Mouse (Mus musculus): ENCODE data around the gene Bcs1l. TPM values are rescaled to one million over a fixed set of nuclear protein-coding genes. Genes with fewer than 3 reads are reported as not detected.

The Bcs1l gene
- total RNA-seq (2021): 10 to 100 TPM; 22.5 to 24.7 TPM

DNA sequence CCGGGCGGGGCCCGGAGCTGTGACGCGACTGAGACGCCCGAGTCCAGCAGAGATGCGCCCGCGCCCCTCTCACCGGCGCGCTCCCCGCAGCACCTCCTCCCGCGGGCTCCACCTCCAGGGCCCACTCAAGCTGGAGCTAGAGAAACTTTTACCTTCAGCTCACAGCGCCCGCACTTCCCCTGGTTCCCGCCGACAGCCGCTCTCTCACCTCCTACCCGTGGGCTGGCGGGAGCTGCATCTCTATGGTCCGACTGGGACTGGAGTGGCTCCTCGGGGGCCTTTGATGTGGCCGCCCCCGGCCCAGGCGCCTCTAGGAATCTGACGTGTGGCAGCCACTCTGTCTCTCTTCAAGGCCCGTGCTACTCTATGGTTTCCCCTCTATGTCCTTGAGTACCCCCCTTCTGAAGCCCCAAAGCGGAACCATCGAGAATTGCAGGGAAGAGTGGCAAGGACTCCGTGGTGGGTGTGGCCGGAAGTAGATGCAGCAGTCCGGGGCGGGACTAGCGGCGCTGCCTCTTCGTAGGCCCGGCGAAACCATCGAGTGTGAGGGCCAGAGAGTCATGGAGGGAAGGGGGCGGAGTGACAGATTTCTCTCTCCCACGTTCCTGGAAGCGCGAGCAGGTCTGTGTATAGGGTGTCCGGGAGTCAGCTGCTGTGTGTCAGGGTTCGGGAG lies at the start of gene Bcs1l, which contains the start of gene Zfp142:
Bcs1l (plus strand) TSS at position 517 of the 673 bp plus-strand sequence.
Zfp142 (minus strand) TSS at position 474 of the 673 bp plus-strand sequence.
- intact Hi-C loops (cut with DNase I): loop anchor here (1.0 to 10.0 kb wide), 4 partner anchors 13 to 303 kb away; partner anchors contain the start of genes Aamp, Cnot9, Pnkd and Rnf25
- DNase-seq (ENCODE audit: low spot score in 2 of 2): peak; percentile 98

DNA sequence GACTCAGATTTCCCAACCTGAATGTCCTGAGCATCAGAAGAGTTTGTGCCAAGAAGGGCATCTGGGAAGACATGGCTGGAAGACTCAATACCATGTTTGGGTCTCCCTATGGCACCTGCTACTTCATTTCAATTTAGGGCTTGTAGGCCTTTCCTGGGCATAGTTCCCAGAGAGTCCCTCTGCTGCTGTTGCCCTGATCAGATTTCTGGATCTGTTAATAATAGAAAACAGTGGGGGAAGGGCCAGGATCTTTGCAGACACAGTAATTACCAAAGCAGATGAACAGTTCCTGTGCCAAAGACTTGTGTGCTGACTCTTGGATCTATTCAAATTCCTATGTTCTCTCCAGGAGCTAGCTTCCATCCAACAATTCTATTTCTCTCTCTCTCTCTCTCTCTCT lies 49.4 kb upstream of the Bcs1l start:
- intact Hi-C loops (cut with DNase I): no loop called here
- DNase-seq (ENCODE audit: low spot score in 2 of 2): no peak

DNA sequence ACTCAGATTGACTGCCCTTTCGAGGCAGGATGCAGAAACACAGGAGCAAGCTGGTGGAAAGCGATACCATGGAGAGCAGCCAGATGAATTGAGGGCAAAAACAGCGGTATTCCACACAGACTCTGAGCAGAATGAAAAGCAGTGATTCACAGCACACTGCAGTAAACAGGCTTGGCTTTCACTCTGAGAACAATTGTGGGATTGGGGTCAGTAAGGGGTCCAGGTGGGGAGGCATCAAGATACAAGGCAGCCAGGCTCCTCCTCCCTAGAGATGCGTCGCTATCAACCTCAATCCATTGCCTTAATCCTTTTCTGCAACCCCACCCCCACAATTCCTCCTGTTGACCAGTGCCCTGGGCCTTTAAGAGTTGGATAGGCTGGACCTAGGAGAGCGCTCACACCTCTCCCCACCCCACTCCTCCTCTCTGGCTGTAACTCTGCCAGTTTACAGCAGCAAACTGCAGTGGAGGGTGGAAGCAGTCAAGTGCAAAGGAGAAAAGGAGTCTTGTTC lies 45.6 kb upstream of the Bcs1l start, which contains the start of gene Plcd4:
Plcd4 (plus strand) TSS at position 438 of the 511 bp plus-strand sequence.
- intact Hi-C loops (cut with DNase I): no loop called here
- DNase-seq (ENCODE audit: low spot score in 2 of 2): peak; percentile 17 to 19

DNA sequence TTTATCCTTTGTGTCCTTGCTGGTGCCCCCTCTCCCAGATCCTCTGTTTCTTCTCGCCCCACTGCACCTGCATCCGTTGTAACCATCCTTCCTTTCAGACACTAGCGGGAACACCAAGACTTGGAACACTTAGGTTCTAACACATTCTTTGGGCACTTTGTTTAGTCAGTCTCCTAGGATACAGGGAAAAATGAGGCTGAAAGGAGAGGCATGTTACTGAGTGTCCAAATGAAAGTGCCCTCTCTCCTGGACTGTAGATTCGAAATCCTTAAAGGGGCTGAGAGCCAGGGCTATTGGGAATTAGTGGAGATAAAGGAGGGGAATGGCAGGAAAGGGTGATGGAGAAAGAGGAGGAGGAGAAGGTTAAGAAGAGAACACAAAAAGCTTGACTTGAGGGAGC lies 43.9 kb upstream of the Bcs1l start, which contains the start of gene Usp37:
Usp37 (minus strand) TSS at position 101 of the 400 bp plus-strand sequence.
- DNase-seq (ENCODE audit: low spot score in 2 of 2): no peak
- intact Hi-C loops (cut with DNase I): no loop called here

DNA sequence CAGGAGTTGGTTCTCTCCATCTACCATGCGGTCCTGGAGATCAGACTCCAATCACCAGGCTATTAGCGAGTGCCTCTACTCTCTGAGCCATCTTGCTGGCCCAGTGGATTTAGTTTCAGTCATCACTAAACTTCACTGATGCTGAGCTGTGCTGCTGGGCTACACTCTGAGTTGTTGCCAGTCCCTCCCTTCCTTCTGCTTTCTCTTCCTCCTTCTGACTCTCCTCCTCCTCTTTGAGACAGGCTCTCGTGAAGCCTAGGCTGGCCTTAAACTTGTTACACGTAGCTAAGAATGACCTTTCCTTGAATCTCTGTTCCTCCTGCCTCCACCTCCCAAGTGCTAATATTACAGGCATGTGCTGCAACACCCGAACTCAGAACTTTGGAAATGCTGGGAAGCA lies 29.0 kb upstream of the Bcs1l start:
- no peak for DNase-seq (ENCODE audit: low spot score in 2 of 2)

DNA sequence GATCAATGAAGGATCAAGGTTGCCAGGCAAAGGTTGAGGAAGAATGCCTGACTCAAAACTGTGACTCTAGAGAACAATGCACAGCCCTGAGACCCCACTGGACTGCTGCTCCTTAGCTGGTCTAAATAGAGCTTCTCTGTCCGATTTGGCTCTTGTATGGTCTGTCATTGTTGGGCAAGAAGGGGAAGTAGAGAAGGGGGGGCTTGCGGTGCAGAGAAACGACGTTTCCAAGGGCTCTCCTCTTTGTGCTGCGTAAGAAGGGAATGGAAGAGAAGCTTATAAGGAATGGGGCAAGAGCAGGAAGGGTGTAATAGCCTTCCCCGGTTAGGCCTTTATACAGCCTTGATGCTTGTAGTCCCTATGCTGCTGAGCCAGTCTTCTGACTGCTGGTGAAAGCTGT lies 22.3 kb upstream of the Bcs1l start:
- intact Hi-C loops (cut with DNase I): no loop called here
- no peak for DNase-seq (ENCODE audit: low spot score in 2 of 2)

More for the DNA sequence above, 29.0 kb upstream of the Bcs1l start:
- intact Hi-C loops (cut with DNase I): no loop called here

DNA sequence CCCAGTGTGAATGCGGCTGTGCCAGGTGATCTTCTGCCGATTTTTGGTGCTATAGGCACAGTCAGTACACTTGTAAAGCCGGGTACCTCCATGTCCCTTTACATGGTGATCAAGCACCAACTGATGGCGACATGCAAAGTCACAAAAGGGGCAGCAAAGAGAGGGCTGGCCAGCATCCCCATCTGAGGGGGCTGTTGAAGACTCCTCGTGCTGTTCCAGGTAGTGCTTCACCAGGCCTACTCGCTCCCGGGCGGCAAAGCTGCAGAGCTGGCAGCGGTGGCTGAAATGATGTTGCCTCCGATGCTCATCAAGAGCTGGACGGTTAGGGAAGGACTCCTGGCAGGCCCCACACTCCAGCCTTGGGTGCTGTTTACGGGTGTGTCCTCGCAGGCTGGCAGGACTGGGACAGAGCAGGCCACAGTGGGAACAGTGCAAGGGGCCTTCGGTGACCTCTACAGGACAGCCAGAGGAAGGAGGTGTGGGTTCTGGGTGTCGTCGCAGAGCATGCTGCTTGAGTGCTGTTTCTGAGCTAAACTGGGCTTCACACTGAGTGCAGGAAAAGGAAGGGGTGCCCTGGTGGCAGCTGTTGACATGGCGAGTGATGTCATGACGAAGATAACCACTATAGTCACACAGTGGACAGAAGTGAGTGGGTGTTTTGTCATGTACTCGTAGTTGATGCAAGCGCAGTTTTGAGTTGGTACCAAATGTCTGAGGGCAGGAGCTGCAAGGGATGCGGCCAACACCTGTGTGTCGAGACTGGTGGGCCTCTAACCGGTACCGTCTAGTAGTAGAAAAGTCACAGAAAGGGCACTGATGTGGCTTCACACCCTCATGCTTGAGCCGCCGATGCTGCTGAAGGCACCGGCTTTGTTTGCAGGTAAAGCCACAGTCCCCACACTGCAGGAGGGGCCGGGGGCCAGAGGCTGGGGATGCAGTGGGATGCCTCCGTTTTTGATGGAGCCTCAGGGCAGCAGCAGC lies 18.1 kb upstream of the Bcs1l start:
- no peak for DNase-seq (ENCODE audit: low spot score in 2 of 2)
- intact Hi-C loops (cut with DNase I): no loop called here

DNA sequence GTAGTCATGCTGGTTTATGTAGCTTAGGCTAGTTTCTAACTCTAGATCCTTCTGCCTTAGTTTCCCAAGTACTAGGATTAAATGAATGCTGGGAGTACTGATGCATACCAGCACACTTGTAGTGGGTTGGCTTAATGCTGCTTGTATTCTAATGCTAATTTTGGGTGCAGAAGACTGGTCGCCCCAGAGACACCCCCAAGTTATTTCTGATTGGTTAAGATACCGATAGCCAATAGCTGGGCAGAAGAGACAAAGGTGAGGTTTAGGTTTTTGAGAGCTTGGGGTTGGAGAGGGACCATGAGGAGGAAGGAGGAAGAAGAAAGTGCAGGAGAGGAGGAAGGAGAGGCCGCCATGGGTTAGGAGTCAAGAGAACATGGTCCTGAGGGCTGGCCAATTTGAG lies 5.5 kb upstream of the Bcs1l start:
- DNase-seq (ENCODE audit: low spot score in 2 of 2): no peak
- intact Hi-C loops (cut with DNase I): loop anchor here (10.0 kb wide), 2 partner anchors 82 to 298 kb away; partner anchors contain the start of genes Aamp, Pnkd and Ttll4

DNA sequence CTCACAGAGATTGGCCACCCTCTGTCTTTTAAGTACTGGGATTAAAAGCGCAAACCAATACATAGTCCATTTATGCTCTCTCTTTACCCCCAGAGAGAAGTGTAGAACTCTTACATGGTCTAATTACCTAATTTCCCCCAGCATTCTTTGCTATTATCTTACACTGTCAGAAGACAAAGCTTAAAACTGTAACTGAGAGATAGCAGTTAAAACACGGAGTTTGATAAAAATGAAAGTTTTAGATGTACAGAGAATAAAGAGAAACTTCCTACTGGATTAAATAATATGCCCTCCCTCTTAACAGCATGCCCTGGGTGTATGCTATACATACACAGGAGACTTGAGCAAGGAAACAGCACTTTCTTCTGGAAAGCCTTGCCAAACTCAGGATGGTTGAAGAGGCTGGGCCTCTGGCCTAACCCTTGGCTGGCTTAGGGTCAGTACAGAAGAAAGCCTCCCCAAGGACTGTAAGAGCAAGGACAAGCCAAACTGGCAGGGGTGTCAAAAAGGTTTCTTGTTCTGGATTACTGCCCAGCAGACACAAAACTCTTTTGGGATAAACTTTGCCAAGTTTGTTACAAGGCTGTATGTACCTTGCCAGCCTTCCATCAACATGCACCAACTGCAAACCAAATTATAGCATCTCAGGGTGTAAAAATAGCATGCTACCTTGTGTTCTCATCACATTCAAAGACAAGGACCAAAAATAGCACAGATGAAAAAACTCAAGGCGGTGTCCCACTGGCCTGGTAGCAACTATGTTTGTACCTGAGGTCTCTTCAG lies 3.3 kb upstream of the Bcs1l start:
- intact Hi-C loops (cut with DNase I): loop anchor here (5.0 to 10.0 kb wide), 3 partner anchors 78 to 300 kb away; partner anchors contain the start of genes Aamp, Cnot9, Pnkd and Ttll4

DNA sequence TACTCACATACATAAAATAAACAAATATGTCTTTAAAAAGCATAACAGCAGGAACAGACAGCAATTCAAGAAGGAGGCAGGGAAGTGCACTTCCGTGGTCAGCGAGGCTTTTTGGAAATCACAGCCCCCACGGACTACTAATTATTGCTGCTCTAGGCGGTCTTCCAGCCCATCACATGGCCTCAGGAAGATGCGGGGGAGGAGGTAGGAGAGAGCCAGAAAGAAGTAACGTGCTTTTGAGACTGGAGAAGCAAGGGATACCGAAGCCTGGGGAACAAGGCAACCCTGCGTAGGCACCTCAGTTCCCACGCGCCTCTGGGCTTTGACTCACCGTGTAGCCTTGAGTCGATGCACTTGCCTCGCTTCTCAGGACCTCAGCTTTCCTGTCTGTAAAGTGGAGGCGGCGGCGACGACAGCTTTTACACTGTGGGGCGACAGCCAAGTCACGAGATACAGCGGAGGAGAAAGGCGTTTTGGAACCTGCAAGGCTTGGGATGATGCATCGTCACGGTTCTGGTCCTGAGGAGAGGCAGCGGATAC lies 786 bp upstream of the Bcs1l start:
- intact Hi-C loops (cut with DNase I): loop anchor here (5.0 to 10.0 kb wide), 3 partner anchors 77 to 303 kb away; partner anchors contain the start of genes Aamp, Cnot9, Pnkd and Ttll4
- no peak for DNase-seq (ENCODE audit: low spot score in 2 of 2)

More for the DNA sequence above, 3.3 kb upstream of the Bcs1l start:
- DNase-seq (ENCODE audit: low spot score in 2 of 2): no peak

DNA sequence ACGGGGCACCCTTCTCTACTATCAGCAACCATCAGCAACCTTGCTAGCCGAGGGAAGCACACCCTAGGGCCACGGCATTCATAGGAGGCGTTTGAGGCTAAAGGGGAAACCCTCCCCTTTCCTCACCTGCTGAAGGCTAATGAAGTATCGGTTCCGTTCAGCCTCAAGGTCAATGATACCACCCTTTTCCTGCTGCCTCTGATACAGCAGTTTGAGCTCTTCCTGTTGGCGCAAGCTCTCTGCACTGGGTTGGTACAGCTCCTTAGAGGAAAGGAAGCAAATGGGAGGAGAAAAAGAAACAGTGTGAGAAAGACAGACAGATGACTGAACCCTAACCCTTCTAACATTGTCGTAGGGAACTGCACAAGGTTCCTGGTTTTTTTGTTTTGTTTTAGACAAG lies 6.3 kb downstream of the Bcs1l start:
- intact Hi-C loops (cut with DNase I): no loop called here
- no peak for DNase-seq (ENCODE audit: low spot score in 2 of 2)

DNA sequence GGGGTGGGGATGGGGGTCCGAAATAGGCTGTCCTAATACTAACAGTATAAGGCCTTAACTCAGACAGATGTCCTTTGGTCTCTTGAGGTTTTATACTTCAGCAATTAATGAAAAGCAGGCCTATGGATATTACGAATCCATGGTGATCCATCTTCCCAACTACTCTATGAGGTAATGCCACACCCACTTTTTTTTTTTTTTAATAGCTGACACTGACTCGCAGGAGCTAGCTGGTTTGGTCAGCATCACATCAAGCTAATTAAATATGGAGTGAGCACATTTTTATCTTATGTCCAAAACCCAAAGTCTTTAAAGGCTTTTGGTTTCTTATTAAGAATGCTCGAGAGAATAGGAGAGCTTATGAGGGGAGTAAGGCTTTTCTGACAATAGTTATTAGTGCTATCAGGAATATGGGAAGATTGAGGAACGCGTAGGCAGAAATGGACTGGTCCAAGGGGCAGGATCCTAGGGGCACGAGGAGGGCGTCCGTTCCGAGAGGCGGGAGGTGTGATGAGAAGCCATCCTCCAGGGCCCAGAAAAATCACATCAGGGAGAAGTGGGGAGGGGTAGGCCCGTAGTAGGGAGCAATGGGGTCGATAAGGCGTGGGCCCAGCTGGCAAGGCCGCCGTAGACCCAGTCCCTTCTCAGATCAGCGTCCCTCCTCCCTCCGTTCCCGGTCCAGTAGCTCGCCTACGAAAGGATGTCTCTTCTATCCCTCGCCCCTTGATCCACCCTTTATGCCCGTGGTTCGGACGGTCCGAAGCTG lies 12.6 kb downstream of the Bcs1l start:
- no peak for DNase-seq (ENCODE audit: low spot score in 2 of 2)
- intact Hi-C loops (cut with DNase I): loop anchor here (1.0 kb wide), 1 partner anchor 12 kb away; the partner anchor contains the start of genes Bcs1l and Zfp142

DNA sequence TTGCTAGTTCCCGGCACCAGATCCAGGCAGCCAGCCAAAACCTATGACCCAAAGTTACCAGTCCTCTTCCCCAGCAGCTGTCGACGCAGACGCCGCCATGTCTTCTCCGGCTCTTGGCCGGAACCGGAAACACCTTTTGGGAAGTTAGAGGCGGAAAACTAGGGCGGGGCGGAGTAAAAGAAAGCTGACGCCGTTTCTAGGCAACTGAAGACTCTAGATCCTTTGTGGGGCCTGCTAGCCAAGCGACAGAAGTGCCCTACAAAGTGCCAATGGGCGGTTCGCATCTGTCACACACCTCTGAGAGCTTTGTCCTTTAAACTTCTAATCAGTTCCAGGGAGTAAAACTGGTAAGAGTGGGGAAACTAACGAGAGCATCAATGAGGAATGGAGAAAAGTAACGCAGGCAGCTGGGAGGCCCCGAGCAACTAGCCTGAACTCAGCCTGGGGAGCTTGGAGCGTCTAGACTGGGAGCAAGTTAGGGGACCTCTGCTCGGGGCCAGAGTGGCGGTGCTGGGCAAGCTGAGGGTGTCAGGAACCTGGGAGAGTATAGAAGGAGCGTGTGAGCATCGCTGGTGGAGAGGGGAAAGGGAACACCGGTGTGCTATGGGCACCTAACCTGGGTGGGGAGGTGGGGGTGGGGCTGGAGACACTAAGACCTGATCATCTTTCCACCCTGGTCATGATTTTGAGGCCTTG lies 13.3 kb downstream of the Bcs1l start, which contains the start of the genes Rnf25 and Stk36:
Rnf25 (minus strand) TSS at position 131 of the 696 bp plus-strand sequence.
Stk36 (plus strand) TSS at position 179 of the 696 bp plus-strand sequence.
- intact Hi-C loops (cut with DNase I): loop anchor here (1.0 kb wide), 1 partner anchor 13 kb away; the partner anchor contains the start of genes Bcs1l and Zfp142

DNA sequence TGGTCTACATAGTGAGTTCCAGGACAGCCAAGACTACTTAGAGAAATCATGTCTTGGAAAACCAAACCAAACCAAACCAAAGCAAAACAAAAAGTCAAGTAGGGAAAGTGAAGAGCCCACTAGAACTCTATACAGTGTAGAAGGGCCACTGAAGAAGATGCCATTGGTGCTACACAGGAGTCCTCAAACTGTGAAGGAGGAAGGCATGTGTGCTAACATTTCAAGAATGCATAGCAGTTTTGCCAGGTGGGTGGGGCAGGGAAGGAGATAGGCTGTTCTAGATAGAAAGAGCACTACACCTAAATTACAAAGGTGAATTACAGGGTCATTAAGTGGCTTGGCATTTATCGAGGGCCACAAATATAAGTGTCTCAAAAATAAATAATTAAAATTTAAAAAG lies 36.1 kb downstream of the Bcs1l start:
- intact Hi-C loops (cut with DNase I): no loop called here
- DNase-seq (ENCODE audit: low spot score in 2 of 2): no peak

More for the DNA sequence above, 13.3 kb downstream of the Bcs1l start, which contains the start of the genes Rnf25 and Stk36:
- DNase-seq (ENCODE audit: low spot score in 2 of 2): peak; percentile 86

DNA sequence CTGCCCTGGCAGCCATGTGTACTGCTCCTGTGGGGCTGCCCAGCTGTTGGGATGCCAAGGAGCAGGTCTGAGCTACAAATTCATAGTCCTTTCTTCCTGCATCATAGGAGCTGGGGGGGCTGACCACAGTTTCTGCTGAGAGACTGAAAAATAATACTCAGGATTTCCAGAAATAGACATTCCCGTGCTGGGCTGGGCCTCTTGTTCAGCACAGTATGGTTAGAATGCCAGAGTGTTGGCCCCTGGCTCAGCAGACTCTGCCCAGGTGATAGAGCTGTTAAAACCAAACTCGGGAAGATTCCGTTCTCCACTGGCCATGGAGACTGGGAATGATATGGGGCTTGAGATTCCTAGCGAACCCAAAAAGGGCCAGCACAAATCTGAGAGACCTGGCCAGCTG lies 38.0 kb downstream of the Bcs1l start:
- no peak for DNase-seq (ENCODE audit: low spot score in 2 of 2)
- intact Hi-C loops (cut with DNase I): no loop called here

DNA sequence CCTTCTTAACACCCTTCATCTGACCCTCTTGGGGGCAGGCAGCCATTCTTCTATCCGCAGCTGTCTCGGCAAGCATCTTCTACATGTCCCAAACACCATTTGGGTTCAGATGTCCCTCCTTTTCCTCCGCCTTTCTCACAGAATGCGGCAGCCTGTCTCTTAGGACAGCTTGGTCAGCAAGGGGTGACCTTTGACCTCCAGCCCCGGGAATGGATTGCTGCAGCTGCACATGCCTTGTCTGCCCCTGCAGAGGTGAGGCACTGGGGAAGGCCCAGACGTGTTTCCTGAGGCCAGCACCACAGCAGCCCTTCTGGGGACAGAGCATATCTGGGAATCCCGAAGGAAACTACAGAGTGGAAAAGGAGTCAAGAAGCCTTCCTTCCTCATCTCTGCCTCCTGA lies 39.9 kb downstream of the Bcs1l start:
- intact Hi-C loops (cut with DNase I): no loop called here
- DNase-seq (ENCODE audit: low spot score in 2 of 2): no peak

DNA sequence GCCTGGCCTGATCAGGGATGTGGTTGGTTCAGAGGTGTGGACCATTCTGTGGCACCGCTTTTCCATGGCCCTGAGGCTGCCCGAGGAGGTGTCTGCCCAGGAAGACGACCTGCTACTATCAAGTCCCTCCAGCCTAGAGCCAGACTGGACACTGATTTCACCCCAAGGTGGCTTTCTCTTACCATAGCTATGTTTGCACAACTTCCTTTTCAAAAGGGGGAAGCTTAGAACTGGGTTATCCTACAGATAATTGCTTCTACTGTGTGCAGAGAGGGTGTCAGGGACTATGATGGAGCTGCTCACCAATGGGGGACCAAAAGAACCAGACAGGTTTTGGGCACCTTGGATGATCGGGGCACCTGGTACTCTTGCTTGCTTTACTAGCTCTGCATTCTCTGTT lies 44.6 kb downstream of the Bcs1l start:
- DNase-seq (ENCODE audit: low spot score in 2 of 2): no peak
- intact Hi-C loops (cut with DNase I): no loop called here

Measured in left cerebral cortex, postnatal 36 days (tissue).